Mouse (Mus musculus) left cerebral cortex, postnatal 36 days (tissue): ENCODE data around the gene Dbndd1. TPM values are rescaled to one million over a fixed set of nuclear protein-coding genes. Genes with fewer than 3 reads are reported as not detected.
A peak's percentile ranks its signal among the peaks of the same experiment; 100 is the strongest.
"Not testable (repeated sequence)": the region's sequence is repeated elsewhere in the genome, so short reads cannot be mapped to it uniquely, and the experiment has no call there.

Source experiments
- DNase-seq, 2 experiments: peaks; one replicate each; pipeline ENCODE4 v3.0.0; 2021 to 2022; ENCODE audit warnings: low spot score in 2 of 2, mixed read lengths in 1 of 2
- intact Hi-C: fragments of 180-260 bp; cut with DNase I; formaldehyde crosslinking; loops from one replicate; pipeline ENCODE4 v1.15.1; 2025
- total RNA-seq, 2 experiments: library from RNA; stranded (reverse); gene quantifications; 2 replicates each; pipeline ENCODE4 v1.2.3; 2021

Gene Dbndd1
- 10 to 100 TPM; 15.6 to 17.5 TPM for total RNA-seq

DNA sequence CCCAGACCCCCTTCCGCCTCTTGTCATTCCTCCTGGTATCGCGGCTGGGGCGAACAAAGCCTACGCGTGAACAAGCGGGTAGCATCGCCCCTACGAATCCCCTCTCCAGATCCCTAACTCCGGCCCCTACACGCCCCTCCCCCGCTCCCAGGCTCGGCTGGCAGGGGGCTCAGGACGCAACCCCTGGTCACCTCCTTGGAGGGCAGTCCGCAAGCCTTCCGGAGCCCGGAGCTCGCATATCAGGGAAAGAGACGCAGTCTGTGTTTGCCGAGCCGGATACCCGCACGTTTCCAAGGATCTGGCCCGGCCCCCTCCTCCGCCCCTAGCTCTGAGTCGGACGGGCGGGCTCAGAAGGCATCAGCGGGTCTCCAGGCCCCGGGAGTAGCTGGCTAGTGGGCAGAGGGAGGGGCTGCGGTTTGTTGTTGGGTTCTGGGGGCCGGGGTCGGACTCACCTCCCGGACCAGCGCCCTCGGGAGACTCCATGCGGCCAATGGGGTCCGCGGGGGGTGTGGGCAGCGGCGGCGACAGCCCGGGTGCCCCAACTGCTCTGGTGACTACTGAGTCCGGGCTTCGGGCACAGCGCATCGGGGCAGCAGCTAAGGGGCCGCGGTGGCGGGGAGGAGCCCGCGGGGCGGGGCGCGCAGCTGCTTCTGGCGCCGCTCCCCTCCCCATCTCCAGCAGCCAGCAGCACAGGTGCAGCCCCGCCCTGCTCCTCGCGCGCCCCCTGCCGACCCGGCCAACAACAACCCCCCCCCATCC, at the start of gene Dbndd1:
TSS of gene Dbndd1 (minus strand) at position 683 of the 759 bp plus-strand sequence.
- intact Hi-C loops, result loop anchor here (5.0 kb wide), 1 partner anchor 38 kb away; the partner anchor contains the start of gene Afg3l1
- DNase-seq, result peak; percentile 56 to 72

GRCm38 (mm10) chr8:123564221-123564620, 49.0 kb upstream of the Dbndd1 start:
- DNase-seq, intact Hi-C loops: not testable (repeated sequence)

- DNase-seq, intact Hi-C loops: not testable (repeated sequence)
These were observed 22.4 kb upstream of the Dbndd1 start for GRCm38 (mm10) chr8:123537641-123538040.

DNA sequence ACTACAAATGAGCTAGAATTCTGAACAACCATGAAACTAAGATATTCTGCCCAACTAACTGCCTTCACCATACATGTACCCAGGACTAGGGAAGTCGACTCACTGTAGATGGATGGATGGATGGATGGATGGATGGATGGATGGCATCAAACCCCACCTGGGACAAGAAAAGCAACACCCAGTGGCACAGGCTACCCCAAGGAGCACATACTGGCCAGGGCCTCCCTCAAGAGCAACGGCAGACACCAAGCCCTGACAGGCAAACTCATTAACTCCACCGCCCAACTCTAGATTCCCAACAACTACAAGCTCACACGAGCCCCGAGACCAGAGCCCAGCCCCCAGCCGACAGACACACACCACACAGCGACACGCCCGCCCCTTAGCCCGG, 21.7 kb upstream of the Dbndd1 start:
- DNase-seq, result no peak
- intact Hi-C loops, result no loop called here

DNA sequence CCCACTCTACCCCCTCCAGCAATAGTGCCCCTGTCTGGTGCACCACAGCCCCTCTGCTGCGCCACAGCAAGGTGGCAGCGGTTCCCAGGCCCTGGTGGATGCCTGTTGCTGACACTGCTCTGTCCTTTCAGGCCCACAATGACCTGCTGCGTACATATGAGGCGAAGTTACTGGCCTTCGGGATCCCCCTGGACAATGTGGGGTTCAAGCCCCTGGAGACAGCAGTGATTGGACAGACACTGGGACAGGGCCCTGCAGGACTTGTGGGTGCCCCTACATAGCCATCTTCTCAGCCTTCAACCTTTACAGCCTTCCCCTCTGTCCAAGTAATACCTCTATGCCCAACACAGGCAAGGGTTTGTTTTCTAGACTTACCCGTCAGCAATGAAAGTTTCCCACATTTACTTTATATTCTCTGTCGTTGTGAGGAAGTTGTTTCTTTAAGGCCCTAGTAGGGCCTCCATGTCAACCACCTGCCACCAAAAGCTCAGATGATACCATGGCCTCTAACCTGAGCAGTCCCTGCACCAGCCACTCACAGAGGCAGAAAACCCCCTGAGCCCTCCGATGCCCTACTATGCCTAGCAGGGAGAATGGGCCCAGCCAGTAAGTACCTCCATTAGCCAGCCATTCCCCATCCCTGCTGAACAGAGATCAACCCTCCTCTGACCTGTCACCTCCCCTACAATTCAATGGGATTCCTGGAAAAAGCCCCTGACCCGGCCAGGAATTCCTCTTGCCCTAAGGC, 21.2 kb upstream of the Dbndd1 start:
- intact Hi-C loops, result no loop called here
- no peak for DNase-seq

GRCm38 (mm10) chr8:123527720-123528489, 12.6 kb upstream of the Dbndd1 start:
- intact Hi-C loops, result no loop called here
- DNase-seq, result peak; percentile 28 to 51

DNA sequence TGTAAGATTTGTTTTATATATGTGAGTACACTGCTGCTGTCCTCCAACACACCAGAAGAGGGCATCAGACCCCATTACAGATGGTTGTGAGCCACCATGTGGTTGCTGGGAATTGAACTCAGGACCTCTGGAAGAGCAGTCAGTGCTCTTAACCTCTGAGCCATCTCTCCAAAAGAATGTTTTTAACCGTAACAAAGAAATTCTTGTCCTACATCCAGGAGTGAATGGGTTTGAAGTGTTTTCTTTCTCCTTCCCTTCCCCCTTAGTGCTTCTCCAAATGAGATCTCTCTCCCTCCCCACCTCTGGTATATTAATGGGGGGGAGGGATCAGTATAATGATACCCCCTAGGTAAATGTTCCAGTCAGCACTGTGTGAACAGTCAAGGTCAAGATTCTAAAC, 4.8 kb upstream of the Dbndd1 start:
- intact Hi-C loops, result not testable (repeated sequence)

GRCm38 (mm10) chr8:123518667-123519066, 3.4 kb upstream of the Dbndd1 start, which contains the start of gene Gas8:
Gas8 (plus strand) TSS chr8:123518834.
- peak; percentile 86 to 89 for DNase-seq
- intact Hi-C loops, result no loop called here

More for the DNA sequence above, 4.8 kb upstream of the Dbndd1 start:
- not testable (repeated sequence) for DNase-seq

DNA sequence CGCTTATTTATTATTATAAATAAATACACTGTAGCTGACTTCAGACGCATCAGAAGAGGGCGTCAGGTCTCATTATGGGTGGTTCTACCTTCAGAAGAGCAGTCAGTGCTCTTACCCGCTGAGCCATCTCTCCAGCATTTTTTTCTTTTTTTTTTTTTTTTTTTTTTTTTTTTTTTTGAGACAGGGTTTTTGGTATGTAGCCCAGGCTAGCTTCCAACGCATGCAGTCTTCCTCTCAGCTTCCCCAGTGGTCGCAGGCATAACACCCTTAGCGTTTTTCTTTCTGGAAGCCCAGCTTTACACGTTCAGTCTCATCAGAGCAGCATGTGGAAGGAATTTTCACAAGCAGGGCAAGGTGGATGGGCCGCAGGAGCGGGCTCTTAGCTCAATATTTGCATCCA, 2.9 kb upstream of the Dbndd1 start:
- intact Hi-C loops, result no loop called here
- no peak for DNase-seq

- no peak for DNase-seq
- intact Hi-C loops, result no loop called here
These were observed 1.3 kb upstream of the Dbndd1 start for GRCm38 (mm10) chr8:123516596-123516995.

GRCm38 (mm10) chr8:123515540-123515897, 256 bp upstream of the Dbndd1 start:
- intact Hi-C loops, result no loop called here
- DNase-seq, result no peak

DNA sequence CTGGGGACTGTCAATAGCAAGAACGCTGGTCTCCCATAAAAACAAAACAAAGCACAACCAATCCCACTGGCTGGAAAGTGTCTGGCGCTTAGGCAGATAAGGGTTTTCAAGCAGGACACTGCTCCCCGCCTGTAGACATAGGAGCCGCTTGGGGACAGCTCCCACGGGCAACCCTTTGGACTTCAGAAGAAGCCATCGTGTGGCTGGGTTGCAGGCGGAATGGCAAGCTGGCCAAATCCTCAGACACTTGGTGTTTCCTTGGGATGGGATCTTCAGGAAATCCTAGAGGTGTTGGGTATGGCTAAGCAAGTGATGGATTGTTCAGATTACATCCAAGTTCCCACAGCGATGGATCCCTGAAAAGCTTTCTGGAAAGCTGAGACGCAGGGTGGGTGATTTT, 1.1 kb downstream of the Dbndd1 start:
- intact Hi-C loops, result loop anchor here (5.0 kb wide), 1 partner anchor 37 kb away; the partner anchor contains the start of gene Afg3l1
- no peak for DNase-seq

- no peak for DNase-seq
- intact Hi-C loops, result loop anchor here (5.0 kb wide), 1 partner anchor 34 kb away; the partner anchor contains the start of gene Afg3l1
These were observed 4.4 kb downstream of the Dbndd1 start for GRCm38 (mm10) chr8:123510819-123511218.

GRCm38 (mm10) chr8:123507153-123507552, 8.1 kb downstream of the Dbndd1 start:
- DNase-seq, result no peak
- intact Hi-C loops, result no loop called here

- intact Hi-C loops, result no loop called here
- no peak for DNase-seq
These were observed 9.6 kb downstream of the Dbndd1 start for GRCm38 (mm10) chr8:123505695-123506094.

DNA sequence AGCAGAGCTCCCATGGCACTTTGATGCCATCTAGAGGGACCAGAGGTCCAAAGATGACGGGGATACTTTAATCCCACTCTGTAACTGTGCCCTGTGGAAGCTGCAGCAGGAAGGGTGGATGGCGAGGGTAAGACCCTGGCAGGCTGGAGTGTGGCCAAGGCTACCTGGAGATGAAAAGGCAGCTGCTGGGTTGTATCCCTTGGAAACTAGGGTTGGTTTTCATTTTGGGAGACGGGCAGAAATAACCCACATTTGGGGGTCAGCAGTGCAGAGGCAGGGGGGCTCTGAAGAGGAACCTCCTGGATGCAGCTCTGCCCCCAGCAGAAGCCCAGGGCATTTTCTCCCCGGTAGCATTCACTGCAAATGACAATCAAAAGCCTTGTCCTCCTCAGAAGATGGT, 10.0 kb downstream of the Dbndd1 start:
- intact Hi-C loops, result no loop called here
- DNase-seq, result no peak

- intact Hi-C loops, result no loop called here
These were observed 10.6 kb downstream of the Dbndd1 start for GRCm38 (mm10) chr8:123504591-123505195.

GRCm38 (mm10) chr8:123503801-123504467, 11.3 kb downstream of the Dbndd1 start:
- intact Hi-C loops, result no loop called here
- no peak for DNase-seq

More at GRCm38 (mm10) chr8:123504591-123505195, 10.6 kb downstream of the Dbndd1 start:
- no peak for DNase-seq

- intact Hi-C loops, result no loop called here
These were observed 13.1 kb downstream of the Dbndd1 start for GRCm38 (mm10) chr8:123502192-123502591.

More at GRCm38 (mm10) chr8:123502192-123502591, 13.1 kb downstream of the Dbndd1 start:
- no peak for DNase-seq
